Mouse (Mus musculus): ENCODE measurements around the gene 1700057G04Rik.

DNA sequence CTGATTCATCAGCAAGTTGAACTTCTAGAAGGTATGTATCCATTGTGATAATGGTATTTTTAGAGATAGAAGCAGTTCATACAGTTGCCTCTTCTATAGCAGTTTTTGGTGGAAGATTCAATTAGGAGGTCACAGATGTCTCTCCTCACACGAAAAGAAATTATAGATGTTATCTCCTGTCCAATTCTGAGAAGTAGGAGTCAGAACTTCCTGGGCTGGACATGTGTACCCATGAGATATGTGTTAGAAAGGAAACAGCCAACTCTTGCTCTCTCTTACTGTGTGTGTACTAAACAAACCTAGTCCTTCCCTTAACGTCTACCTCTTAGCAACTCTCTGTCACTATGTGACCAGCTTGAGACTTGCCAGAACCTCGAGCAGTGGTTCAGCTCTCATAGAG is 19.5 kb upstream of the 1700057G04Rik start:
- TF ChIP-seq CTCF (IDR thresholded peaks at IDR 0.05) (no peak), EP300 (IDR thresholded peaks at IDR 0.05) (peak; percentile 75)
